Mouse (Mus musculus) testis, adult 2 months (tissue): ENCODE results near the gene Timp2. TPM values are rescaled to one million over a fixed set of nuclear protein-coding genes. Genes with fewer than 3 reads are reported as not detected.
A peak's percentile ranks its signal among the peaks of the same experiment; 100 is the strongest.

ENCODE experiments used
- H3K27ac ChIP-seq: fragments of 200-500 bp; 2 replicates; pipeline ENCODE4 v1.5.1; 2012; ENCODE audit warnings: low read depth, low read length; ENCODE audit not compliant: control insufficient read depth, insufficient read depth
- H3K27me3 ChIP-seq: fragments of 200-500 bp; 2 replicates; pipeline ENCODE4 v1.6.1; 2012; ENCODE audit warnings: mild to moderate bottlenecking, low read length, moderate library complexity; ENCODE audit not compliant: control insufficient read depth, insufficient read depth
- H3K36me3 ChIP-seq: fragments of 200-500 bp; 2 replicates; pipeline ENCODE4 v1.6.1; 2012; ENCODE audit warnings: mild to moderate bottlenecking, low read length; ENCODE audit not compliant: control insufficient read depth, insufficient read depth
- H3K4me1 ChIP-seq: fragments of 200-500 bp; 2 replicates; pipeline ENCODE4 v1.6.1; 2012; ENCODE audit warnings: low read length; ENCODE audit not compliant: control insufficient read depth, insufficient read depth
- H3K4me3 ChIP-seq: fragments of 200-500 bp; 2 replicates; pipeline ENCODE4 v1.5.1; 2012; ENCODE audit warnings: low read depth, mild to moderate bottlenecking, low read length, moderate library complexity, mixed read lengths; ENCODE audit not compliant: control insufficient read depth
- CTCF ChIP-seq: fragments of 200-500 bp; IDR thresholded peaks from 2 replicates; pipeline ENCODE4 v1.5.1; 2012; ENCODE audit warnings: low read depth, mild to moderate bottlenecking, inconsistent platforms, low read length, moderate library complexity; ENCODE audit not compliant: control insufficient read depth, insufficient read depth, insufficient replicate concordance
- POLR2A ChIP-seq: fragments of 200-500 bp; IDR thresholded peaks from 2 replicates; pipeline ENCODE4 v1.6.1; 2012; ENCODE audit warnings: low read depth, mild to moderate bottlenecking, inconsistent platforms, low read length, moderate library complexity; ENCODE audit not compliant: control insufficient read depth
- polyA plus RNA-seq: library from polyadenylated mRNA; depleted of rRNA; stranded (reverse); fragments of >200 nt; gene quantifications from 2 replicates; pipeline ENCODE4 v1.2.3, GENCODE M21; 2012

The Timp2 gene
- polyA plus RNA-seq, 1 experiment = 94.1 TPM

DNA sequence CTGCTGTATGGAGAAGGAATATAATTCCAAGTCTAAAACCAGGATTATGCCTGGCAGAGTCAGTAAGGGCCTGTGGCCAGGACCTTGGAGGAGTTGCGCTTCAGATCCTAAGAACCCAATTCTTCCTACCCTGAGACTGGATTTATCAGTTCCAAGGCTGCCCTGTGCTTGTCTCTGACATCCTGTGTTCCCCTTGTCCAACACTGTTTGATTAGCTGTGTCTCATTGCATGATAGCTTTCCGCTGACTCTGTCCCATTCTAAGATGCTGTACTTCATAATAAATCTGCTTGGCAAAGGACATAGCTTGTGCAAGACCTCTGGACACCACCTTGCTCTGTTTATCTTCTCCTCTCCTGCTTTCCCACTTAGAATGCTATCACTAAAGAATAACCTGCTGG, 8.1 kb downstream of the Timp2 start:
- Histone ChIP-seq H3K36me3 (no peaks in the 10 kb centered on the region), H3K4me3 (no peak overlapping the region), H3K27ac (no peak overlapping the region), H3K27me3 (no peaks in the 10 kb centered on the region), H3K4me1 (peaks cover 12% of the 10 kb centered on the region)
- TF ChIP-seq POLR2A (no peak), CTCF (no peak)

DNA sequence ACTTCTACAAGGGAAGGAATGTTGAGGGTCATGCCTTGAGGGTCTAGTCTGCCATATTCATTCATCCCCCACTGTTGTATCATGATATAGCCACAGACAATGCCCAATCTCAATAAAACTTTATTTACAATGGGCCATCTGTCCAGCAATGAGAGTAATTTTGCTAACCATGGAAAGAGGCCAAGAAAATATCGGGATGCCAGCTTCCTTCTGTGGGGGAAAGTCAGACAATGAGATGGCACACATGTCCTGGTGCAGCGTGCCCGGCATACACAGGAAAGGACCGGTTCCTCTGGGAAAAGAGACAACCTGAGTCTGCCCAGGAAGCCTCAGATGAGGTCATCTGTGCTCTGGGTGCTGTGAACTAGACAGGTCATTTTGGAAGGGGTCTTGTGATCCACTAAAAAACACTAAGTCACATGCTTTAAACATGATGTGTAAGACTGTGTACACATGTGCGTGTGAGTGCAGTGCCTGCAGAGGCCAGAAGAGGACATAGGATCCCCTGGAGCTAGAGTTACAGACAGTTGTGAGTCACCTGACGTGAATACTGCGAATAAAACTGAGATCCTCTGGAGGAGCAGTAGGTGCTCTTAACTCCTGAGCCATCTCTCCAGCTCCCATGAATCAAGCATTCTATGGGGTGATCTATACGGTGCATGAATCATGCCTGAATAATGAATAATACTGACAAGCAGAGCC, 9.0 kb downstream of the Timp2 start:
- Histone ChIP-seq H3K4me1 (peaks cover 15% of the 10 kb centered on the region), H3K4me3 (no peak overlapping the region), H3K27me3 (no peaks in the 10 kb centered on the region), H3K27ac (no peak overlapping the region), H3K36me3 (no peaks in the 10 kb centered on the region)
- TF ChIP-seq CTCF = no peak
- no peak for TF ChIP-seq POLR2A

DNA sequence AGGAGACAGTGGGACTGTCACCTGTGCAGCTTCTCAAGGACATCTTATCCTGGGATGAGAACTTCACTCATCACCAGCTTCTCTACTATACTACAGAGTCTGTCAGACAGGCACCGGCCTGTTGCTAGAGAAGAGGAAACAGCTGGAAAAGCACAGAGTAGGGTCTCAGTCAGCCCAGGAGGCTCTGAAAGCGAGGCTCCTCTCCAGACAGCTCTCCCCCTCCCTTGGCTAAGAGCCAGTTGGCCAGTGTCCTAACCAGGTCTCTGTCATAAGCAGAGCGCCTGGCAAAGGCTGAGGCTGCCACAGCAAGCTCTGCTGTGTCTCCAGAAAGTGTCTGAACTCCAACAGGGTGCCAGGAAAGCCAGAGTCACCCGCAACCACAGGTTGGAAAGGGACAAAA, 9.8 kb downstream of the Timp2 start:
- no peaks in the 10 kb centered on the region for H3K36me3 ChIP-seq
- no peak overlapping the region for H3K27ac ChIP-seq
- TF ChIP-seq CTCF (no peak), POLR2A (no peak)
- H3K4me3 ChIP-seq = no peak overlapping the region
- H3K4me1 ChIP-seq = peaks cover 12% of the 10 kb centered on the region
- H3K27me3 ChIP-seq = no peaks in the 10 kb centered on the region

DNA sequence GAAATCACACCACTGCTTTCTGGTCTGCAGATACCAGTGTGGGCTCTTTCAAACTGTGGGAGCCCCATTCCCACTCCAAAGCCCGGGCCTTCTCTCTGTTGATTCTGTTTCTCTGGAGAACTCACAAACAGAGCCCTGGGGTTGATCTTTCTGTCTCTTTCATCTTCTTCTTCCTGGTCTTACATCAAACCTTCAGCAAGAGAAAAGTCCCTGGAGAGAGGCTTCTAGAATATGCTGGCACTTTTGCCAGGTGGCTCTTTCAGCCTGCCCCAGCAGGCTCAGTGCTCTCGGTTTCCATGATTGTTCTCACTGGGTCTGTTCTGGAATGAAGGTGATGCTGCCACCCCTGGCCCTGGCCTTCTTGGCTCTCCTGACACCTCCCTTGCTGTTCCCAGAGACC, 11.9 kb downstream of the Timp2 start:
- H3K36me3 ChIP-seq = no peaks in the 10 kb centered on the region
- no peak for TF ChIP-seq POLR2A
- H3K27ac ChIP-seq = no peak overlapping the region
- H3K27me3 ChIP-seq = no peaks in the 10 kb centered on the region
- peak overlapping the region; percentile 91 for H3K4me3 ChIP-seq
- peaks cover 9% of the 10 kb centered on the region for H3K4me1 ChIP-seq

DNA sequence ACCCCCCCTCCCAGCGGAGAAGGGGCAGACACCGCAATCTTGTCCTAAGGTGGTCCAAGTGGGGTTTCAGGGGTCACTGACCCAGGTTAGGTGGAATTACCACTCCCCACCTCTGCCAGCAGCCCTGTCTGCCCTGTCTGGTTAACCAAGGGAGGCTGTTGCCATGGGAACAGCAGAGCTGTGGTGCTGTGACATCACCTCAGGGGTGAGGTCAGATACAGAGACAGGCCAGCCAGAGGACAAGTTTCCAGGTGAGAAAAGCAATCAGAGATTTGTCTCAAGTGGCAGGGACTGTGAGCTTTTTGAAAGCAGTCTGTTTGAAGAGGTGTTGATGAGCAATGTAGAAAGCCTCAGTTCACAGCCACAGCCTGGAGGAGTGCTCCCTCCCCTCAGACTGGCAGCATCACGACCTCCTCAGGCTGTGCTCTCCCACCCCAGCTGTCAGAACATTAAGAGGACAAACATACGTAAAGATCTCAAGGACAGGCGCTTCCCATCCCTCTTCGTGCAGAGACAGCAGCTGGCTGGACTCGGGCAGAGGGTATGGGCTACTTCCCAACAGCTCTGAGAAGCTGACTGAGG, 13.0 kb downstream of the Timp2 start, which contains the start of gene Cep295nl:
Cep295nl (minus strand) TSS at position 101 of the 582 bp plus-strand sequence.
- TF ChIP-seq CTCF = no peak
- TF ChIP-seq POLR2A = peak; percentile 79; the same call in 1 of the 2 replicates
- no peak within 1 kb of the TSS; the same call in 1 of the 2 replicates for H3K27ac ChIP-seq
- peaks cover 3% of the 10 kb centered on the region for H3K4me1 ChIP-seq
- peak within 1 kb of the TSS; percentile 91 for H3K4me3 ChIP-seq
- no peaks in the 10 kb centered on the region for H3K27me3 ChIP-seq
- H3K36me3 ChIP-seq = no peaks in the 10 kb centered on the region

DNA sequence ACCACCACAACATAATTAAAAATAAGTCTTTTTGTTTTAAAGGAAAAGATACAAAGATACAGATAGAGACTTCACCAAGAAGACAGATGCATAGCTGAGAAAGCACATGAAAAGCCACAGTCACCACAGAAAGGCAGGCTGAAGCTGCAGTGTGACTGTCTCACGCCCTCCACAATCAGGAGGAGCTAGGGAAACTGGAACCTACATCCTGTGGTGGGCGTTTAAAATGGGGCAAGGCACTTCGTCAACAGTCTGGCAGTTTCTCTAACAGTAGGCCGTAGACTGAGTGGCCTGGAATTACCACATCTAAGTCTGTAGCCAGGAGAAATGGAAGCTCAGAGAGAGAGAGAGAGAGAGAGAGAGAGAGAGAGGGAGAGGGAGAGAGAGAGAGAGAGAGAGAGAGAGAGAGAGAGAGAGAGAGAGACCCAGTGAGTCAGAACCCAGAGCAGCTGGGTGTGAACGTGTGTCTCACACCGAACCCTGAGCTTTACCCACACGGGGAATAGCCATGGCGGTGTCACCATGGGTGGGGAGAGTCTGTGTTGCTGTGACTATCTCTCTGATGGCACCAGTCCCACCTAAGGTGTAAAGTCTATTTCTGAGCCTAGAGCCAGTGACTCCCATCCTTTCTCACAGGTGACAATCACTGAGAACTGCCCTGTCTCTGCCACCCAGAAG, 17.9 kb downstream of the Timp2 start:
- Histone ChIP-seq H3K4me3 (peak overlapping the region; percentile 17; the same call in 1 of the 2 replicates), H3K27me3 (no peaks in the 10 kb centered on the region), H3K27ac (no peak overlapping the region), H3K4me1 (peaks cover 3% of the 10 kb centered on the region), H3K36me3 (no peaks in the 10 kb centered on the region)
- no peak for TF ChIP-seq CTCF
- TF ChIP-seq POLR2A = no peak

DNA sequence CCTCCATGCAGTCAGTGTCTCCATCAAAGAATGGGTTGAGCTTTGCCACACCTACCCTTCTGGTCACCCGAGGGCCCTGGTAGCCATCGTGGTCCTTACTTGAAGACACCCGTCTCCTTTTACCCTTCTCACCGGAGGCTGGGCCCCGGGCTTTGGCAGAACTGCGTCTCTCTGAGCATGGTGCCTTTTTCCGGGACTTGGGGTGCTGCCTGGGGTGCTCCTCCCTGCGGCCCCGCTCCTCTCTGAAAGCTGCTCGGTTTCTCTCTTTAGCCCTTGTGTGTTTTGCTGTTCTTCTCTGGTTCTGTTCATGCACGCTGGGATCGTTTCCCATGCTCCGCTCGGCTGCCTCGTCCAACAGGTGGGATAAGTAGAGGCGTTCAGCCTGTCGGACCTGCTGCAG, 22.1 kb downstream of the Timp2 start:
- H3K4me3 ChIP-seq = no peak overlapping the region
- no peaks in the 10 kb centered on the region for H3K36me3 ChIP-seq

DNA sequence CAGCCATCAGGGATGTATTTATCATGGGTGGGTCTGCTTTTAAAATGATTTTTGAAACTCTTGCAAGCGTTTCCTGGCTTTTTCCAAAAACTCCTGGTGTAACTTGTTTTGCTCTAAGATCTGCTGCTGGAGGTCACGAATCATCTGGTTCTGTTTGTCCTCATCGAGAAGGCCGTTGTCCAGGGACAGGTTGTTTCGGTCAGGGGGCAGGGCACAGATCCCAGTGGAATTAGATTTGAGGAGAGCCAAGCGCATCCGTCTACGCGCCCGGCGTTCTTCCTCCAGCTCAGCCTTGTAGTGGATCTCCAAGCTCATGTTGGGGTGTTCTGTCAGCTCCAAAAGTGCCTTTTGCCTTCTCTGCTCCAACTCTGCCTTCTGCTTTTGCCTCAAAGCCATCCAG, 23.2 kb downstream of the Timp2 start:
- Histone ChIP-seq H3K36me3 (no peaks in the 10 kb centered on the region), H3K27ac (peak overlapping the region; percentile 69), H3K4me1 (peaks cover 8% of the 10 kb centered on the region), H3K27me3 (no peaks in the 10 kb centered on the region), H3K4me3 (no peak overlapping the region; the same call in 1 of the 2 replicates)
- TF ChIP-seq POLR2A = no peak
- TF ChIP-seq CTCF = no peak

More for the DNA sequence above, 22.1 kb downstream of the Timp2 start:
- peaks cover 6% of the 10 kb centered on the region for H3K4me1 ChIP-seq
- peak overlapping the region; percentile 69 for H3K27ac ChIP-seq
- H3K27me3 ChIP-seq = no peaks in the 10 kb centered on the region
- TF ChIP-seq CTCF = no peak
- no peak for TF ChIP-seq POLR2A
